Mouse (Mus musculus) liver, postnatal 0 days (tissue): ENCODE measurements at regions not wholly inside any gene's neighbourhood (a gene's known extent, or its start where the extent isn't known, plus 50 kb on each side); places are given as distances from the start of the nearest gene placed in this dataset.
A peak's percentile ranks its signal among the peaks of the same experiment; 100 is the strongest.
"Not testable (repeated sequence)": the region's sequence is repeated elsewhere in the genome, so short reads cannot be mapped to it uniquely, and the experiment has no call there.

ENCODE experiments used
- ATAC-seq: fragments of 200-750 bp; cut with Nextera tagmentation; 2 replicates; pipeline ENCODE4 v1.8.0; 2017; ENCODE audit warnings: mild to moderate bottlenecking, moderate library complexity
- DNase-seq: peaks from one replicate; pipeline ENCODE4 v3.0.0-alpha.2; 2016
- H3K27ac ChIP-seq: fragments of 300-500 bp; sonication (generic); 2 replicates; pipeline ENCODE4 v1.5.1; 2014; ENCODE audit warnings: antibody characterized with exemption, moderate library complexity, mild to moderate bottlenecking, low read depth
- H3K27me3 ChIP-seq: fragments of 300-500 bp; sonication (generic); 2 replicates; pipeline ENCODE4 v1.6.1; 2014; ENCODE audit warnings: low read length, control low read depth, mixed read lengths; ENCODE audit not compliant: insufficient read depth
- H3K36me3 ChIP-seq: fragments of 300-500 bp; sonication (generic); replicated peaks from 2 replicates; pipeline ENCODE4 v1.6.1; 2014; ENCODE audit warnings: mild to moderate bottlenecking, control low read depth, low read length, moderate library complexity, mixed read lengths; ENCODE audit not compliant: insufficient read depth
- H3K4me1 ChIP-seq: fragments of 300-500 bp; sonication (generic); 2 replicates; pipeline ENCODE4 v1.6.1; 2014; ENCODE audit warnings: antibody characterized with exemption, mild to moderate bottlenecking, control low read depth; ENCODE audit not compliant: insufficient read depth
- H3K4me2 ChIP-seq: fragments of 300-500 bp; sonication (generic); 2 replicates; pipeline ENCODE4 v1.6.1; 2014; ENCODE audit warnings: low read depth, mild to moderate bottlenecking, low read length, moderate library complexity, mixed read lengths
- H3K4me3 ChIP-seq: fragments of 300-500 bp; sonication (generic); 2 replicates; pipeline ENCODE4 v1.5.1; 2014; ENCODE audit warnings: low read depth, low read length
- H3K9ac ChIP-seq: fragments of 300-500 bp; sonication (generic); replicated peaks from 2 replicates; pipeline ENCODE4 v1.6.1; 2014; ENCODE audit warnings: mild to moderate bottlenecking, moderate library complexity
- H3K9me3 ChIP-seq: fragments of 300-500 bp; sonication (generic); 2 replicates; pipeline ENCODE4 v1.6.1; 2016; ENCODE audit warnings: mild to moderate bottlenecking, control low read depth, low read length, mixed read lengths
- CTCF ChIP-seq: sonication (generic); IDR thresholded peaks from 2 replicates; pipeline ENCODE4 v1.5.1; 2016; ENCODE audit warnings: antibody characterized with exemption, low read depth
- EP300 ChIP-seq: IDR thresholded peaks from 2 replicates; pipeline ENCODE4 v1.6.1; 2016; ENCODE audit warnings: antibody characterized with exemption, low read depth, mild to moderate bottlenecking
- WGBS: fragments of 180-500 bp; shearing (Covaris S2); extraction: QIAGEN DNeasy Blood & Tissue Kit; methylation state at CpG from one replicate; pipeline ENCODE4 v1.1.7; 2014; ENCODE audit not compliant: insufficient replicate concordance; 5-methylcytosine and 5-hydroxymethylcytosine counted together

- Histone ChIP-seq H3K27me3 (no peaks in the 10 kb centered on the region), H3K4me3 (no peak overlapping the region), H3K4me1 (no peaks in the 10 kb centered on the region), H3K36me3 (no peaks in the 10 kb centered on the region), H3K9me3 (no peaks in the 10 kb centered on the region), H3K9ac (no peak overlapping the region), H3K4me2 (no peak overlapping the region), H3K27ac (no peak overlapping the region)
- ATAC-seq: no peak
- TF ChIP-seq CTCF: no peak
- WGBS: 50% methylated on average over 5 of the region's 5 CpGs
- DNase-seq: no peak
Measured at GRCm38 (mm10) chr1:64463715-64464290, 68.6 kb upstream of the Creb1 start.

GRCm38 (mm10) chr1:64461616-64462015, 70.8 kb upstream of the Creb1 start:
- not testable (repeated sequence) for H3K4me3 ChIP-seq, H3K4me2 ChIP-seq, H3K9ac ChIP-seq, H3K27me3 ChIP-seq, DNase-seq, ATAC-seq, H3K9me3 ChIP-seq, H3K27ac ChIP-seq, H3K4me1 ChIP-seq, H3K36me3 ChIP-seq
- WGBS: 88% methylated on average over 6 of the region's 6 CpGs
- TF ChIP-seq CTCF: peak; percentile 26; the same call in 1 of the 2 replicates

- TF ChIP-seq CTCF (0 out of 2 replicates have a peak, but pooled peaks have one; percentile 5), EP300 (no peak)
- no peak overlapping the region for H3K27ac ChIP-seq
- no peaks in the 10 kb centered on the region for H3K27me3 ChIP-seq
- no peak overlapping the region for H3K4me3 ChIP-seq
- H3K4me2 ChIP-seq: no peak overlapping the region
- no peak for ATAC-seq
- no peaks in the 10 kb centered on the region for H3K36me3 ChIP-seq
- no peaks in the 10 kb centered on the region for H3K9me3 ChIP-seq
- 63% methylated on average over 5 of the region's 5 CpGs for WGBS
- no peaks in the 10 kb centered on the region for H3K4me1 ChIP-seq
- H3K9ac ChIP-seq: no peak overlapping the region
- no peak for DNase-seq
Measured at GRCm38 (mm10) chr1:64457872-64458271, 74.6 kb upstream of the Creb1 start.

DNA sequence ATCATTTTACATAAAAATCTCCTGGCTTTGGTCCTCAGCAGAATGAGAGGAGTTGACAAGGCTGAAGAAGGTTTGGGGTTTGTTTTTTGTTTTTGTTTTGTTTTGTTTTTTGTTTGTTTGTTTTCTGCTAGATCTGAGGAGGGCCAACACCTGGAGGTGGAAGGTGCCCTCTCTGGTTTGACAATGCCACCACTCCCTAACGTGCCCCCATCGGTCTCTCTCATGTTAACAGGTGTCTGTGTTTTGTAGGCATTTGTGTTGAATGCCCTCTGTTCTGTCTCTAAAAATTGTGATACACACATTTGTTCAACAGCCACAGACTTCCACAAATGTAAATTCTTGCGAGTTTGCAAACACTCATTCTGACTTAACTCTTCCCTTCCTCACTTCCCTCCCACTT, 83.3 kb upstream of the Creb1 start:
- no peak for ATAC-seq
- Histone ChIP-seq H3K27me3 (no peaks in the 10 kb centered on the region), H3K9me3 (no peaks in the 10 kb centered on the region), H3K36me3 (no peaks in the 10 kb centered on the region), H3K9ac (no peak overlapping the region), H3K4me2 (no peak overlapping the region), H3K4me1 (no peaks in the 10 kb centered on the region), H3K4me3 (no peak overlapping the region), H3K27ac (no peak overlapping the region)
- no peak for DNase-seq
- no peak for TF ChIP-seq EP300
- TF ChIP-seq CTCF: no peak
- WGBS: 77% methylated on average over 3 of the region's 3 CpGs

GRCm38 (mm10) chr1:64448090-64448489, 84.4 kb upstream of the Creb1 start:
- H3K27me3 ChIP-seq: no peaks in the 10 kb centered on the region
- no peak overlapping the region for H3K27ac ChIP-seq
- WGBS: under 1% methylated on average over 5 of the region's 5 CpGs
- no peak overlapping the region for H3K4me3 ChIP-seq
- peak overlapping the region; percentile 26 for H3K4me2 ChIP-seq
- H3K9me3 ChIP-seq: no peaks in the 10 kb centered on the region
- no peaks in the 10 kb centered on the region for H3K4me1 ChIP-seq
- no peak for ATAC-seq
- peak; percentile 53 for DNase-seq
- H3K9ac ChIP-seq: no peak overlapping the region
- TF ChIP-seq CTCF (peak; percentile 82), EP300 (no peak)
- H3K36me3 ChIP-seq: no peaks in the 10 kb centered on the region

GRCm38 (mm10) chr1:64446492-64446891, 86.0 kb upstream of the Creb1 start:
- DNase-seq: no peak
- Histone ChIP-seq H3K4me3 (no peak overlapping the region), H3K9me3 (no peaks in the 10 kb centered on the region), H3K4me2 (no peak overlapping the region), H3K36me3 (no peaks in the 10 kb centered on the region), H3K9ac (no peak overlapping the region), H3K4me1 (0 out of 2 replicates have a peak, but pooled peaks cover 2% of the 10 kb centered on the region), H3K27ac (no peak overlapping the region), H3K27me3 (no peaks in the 10 kb centered on the region)
- no peak for TF ChIP-seq EP300
- TF ChIP-seq CTCF: no peak
- no peak for ATAC-seq
- WGBS: 70% methylated on average over 4 of the region's 4 CpGs

DNA sequence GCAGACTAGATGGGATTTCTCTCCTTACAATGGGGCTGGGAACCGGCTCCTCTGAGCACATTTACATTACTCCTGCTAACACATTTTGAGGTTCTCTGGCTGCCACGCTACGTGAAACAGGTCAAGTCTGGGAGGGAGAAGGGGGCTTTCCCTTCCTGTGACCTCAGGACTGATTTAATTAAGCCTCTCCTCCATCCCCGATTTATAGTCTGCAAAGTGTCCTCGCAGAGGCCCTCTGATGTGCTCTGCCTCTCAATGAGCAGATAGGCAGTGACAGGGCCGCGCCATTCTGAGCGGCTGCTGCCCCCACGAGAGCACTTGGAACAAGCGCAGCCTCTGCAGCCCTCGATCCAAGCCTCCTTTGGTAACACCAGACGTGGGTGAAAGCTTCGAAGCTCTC, 86.5 kb upstream of the Creb1 start:
- Histone ChIP-seq H3K9me3 (no peaks in the 10 kb centered on the region), H3K4me2 (no peak overlapping the region), H3K4me3 (no peak overlapping the region), H3K4me1 (0 out of 2 replicates have a peak, but pooled peaks cover 2% of the 10 kb centered on the region), H3K36me3 (no peaks in the 10 kb centered on the region), H3K27ac (no peak overlapping the region), H3K9ac (no peak overlapping the region), H3K27me3 (no peaks in the 10 kb centered on the region)
- WGBS: 15% methylated on average over 13 of the region's 13 CpGs
- TF ChIP-seq EP300 (no peak), CTCF (peak; percentile 82)
- peak; percentile 65 for DNase-seq
- peak; percentile 53; the same call in 1 of the 2 replicates for ATAC-seq
